Mouse (Mus musculus) B cell, adult 67 days (primary cell): ENCODE data around the gene Foxc1. TPM values are rescaled to one million over a fixed set of nuclear protein-coding genes. Genes with fewer than 3 reads are reported as not detected.

ENCODE experiments used
- total RNA-seq, 2 experiments: library from RNA; stranded (reverse); gene quantifications; 4 replicates each; pipeline ENCODE4 v1.2.4; 2023

The Foxc1 gene
- not detected for total RNA-seq

DNA sequence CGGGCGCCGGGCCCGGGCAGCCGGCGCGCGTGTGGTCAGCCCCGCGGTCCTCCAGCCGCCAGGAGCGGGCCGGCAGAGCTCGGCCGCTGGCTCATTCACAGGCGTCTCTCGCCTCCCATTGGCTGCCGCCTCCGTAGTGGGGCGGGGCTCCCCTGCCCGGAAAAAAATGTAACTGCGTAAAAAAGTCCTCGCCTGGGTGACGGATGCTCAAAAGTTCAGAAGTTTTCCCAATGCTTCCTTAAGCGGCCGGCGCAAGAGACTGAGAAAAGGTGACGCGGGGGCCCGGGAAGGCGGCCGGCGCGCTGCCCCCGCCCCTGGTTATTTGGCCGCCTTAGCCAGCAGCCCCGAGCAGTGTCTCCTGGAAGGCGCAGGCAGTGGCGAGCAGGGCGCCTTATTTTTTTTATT, at the start of gene Foxc1:
TSS of gene Foxc1 (plus strand) at position 206 of the 405 bp plus-strand sequence.

Other genes starting within 250 kb of the Foxc1 start
- gene A530084C06Rik, start 247.3 kb upstream of the Foxc1 start, total RNA-seq: not detected
- not detected for gene Foxf2, start 180.8 kb upstream of the Foxc1 start, total RNA-seq